Mouse (Mus musculus) neutrophil, adult 65 days (primary cell): ENCODE measurements around the gene Slc6a5. TPM values are rescaled to one million over a fixed set of nuclear protein-coding genes. Genes with fewer than 3 reads are reported as not detected.

Experiments
- total RNA-seq: library from RNA; stranded (reverse); gene quantifications from 2 replicates; pipeline ENCODE4 v1.2.4, GENCODE M21; 2023

The Slc6a5 gene
- not detected in 2 replicates for total RNA-seq

GRCm38 (mm10) chr7:49909850-49910249, at the start of gene Slc6a5:
TSS of gene Slc6a5 (plus strand) at chr7:49910146.

GRCm38 (mm10) chr7:49974841-49975440, 65.0 kb downstream of the Slc6a5 start, which contains the start of gene Nell1:
TSS of gene Nell1 (plus strand) at chr7:49974864.

Other genes starting within 250 kb of the Slc6a5 start
- 23.9 and 27.4 TPM in 2 replicates for gene Htatip2, start 151.0 kb upstream of the Slc6a5 start, total RNA-seq
- gene Prmt3, start 131.8 kb upstream of the Slc6a5 start, total RNA-seq, result 15.7 and 25.5 TPM in 2 replicates
- gene Nell1, start 64.7 kb downstream of the Slc6a5 start, total RNA-seq, result not detected in 2 replicates